Mouse (Mus musculus) embryonic facial prominence, embryonic 11.5 days (tissue): ENCODE data around the gene Rbbp8nl. TPM values are rescaled to one million over a fixed set of nuclear protein-coding genes. Genes with fewer than 3 reads are reported as not detected.

Source experiments
- ATAC-seq: fragments of 200-750 bp; cut with Nextera tagmentation; replicated peaks from 2 replicates; pipeline ENCODE4 v1.8.0; 2017; ENCODE audit warnings: low read depth; ENCODE audit not compliant: insufficient number of reproducible peaks, low FRiP score, low TSS enrichment
- DNase-seq: peaks from one replicate; pipeline ENCODE4 v3.0.0-alpha.2; 2015; ENCODE audit warnings: low spot score
- H3K27ac ChIP-seq: fragments of 300-500 bp; sonication (generic); replicated peaks from 2 replicates; pipeline ENCODE4 v1.5.1; 2014; ENCODE audit warnings: mild to moderate bottlenecking, low read depth, low read length, control low read depth
- H3K27me3 ChIP-seq: fragments of 300-500 bp; sonication (generic); 2 replicates; pipeline ENCODE4 v1.6.1; 2014; ENCODE audit warnings: mild to moderate bottlenecking, low read length, moderate library complexity, mixed read lengths; ENCODE audit not compliant: control insufficient read depth, insufficient read depth
- H3K36me3 ChIP-seq: fragments of 300-500 bp; sonication (generic); replicated peaks from 2 replicates; pipeline ENCODE4 v1.6.1; 2014; ENCODE audit warnings: low read depth, mild to moderate bottlenecking, low read length, moderate library complexity, mixed read lengths; ENCODE audit not compliant: control insufficient read depth, insufficient read depth
- H3K4me1 ChIP-seq: fragments of 300-500 bp; sonication (generic); 2 replicates; pipeline ENCODE4 v1.6.1; 2014; ENCODE audit warnings: low read length, mixed read lengths; ENCODE audit not compliant: control insufficient read depth, insufficient read depth
- H3K4me2 ChIP-seq: fragments of 300-500 bp; sonication (generic); 2 replicates; pipeline ENCODE4 v1.6.1; 2014; ENCODE audit warnings: low read depth, mild to moderate bottlenecking, control low read depth, low read length, moderate library complexity
- H3K4me3 ChIP-seq: fragments of 300-500 bp; sonication (generic); 2 replicates; pipeline ENCODE4 v1.5.1; 2014; ENCODE audit warnings: low read depth, low read length, control low read depth
- H3K9ac ChIP-seq: fragments of 300-500 bp; sonication (generic); replicated peaks from 2 replicates; pipeline ENCODE4 v1.6.1; 2014; ENCODE audit warnings: mild to moderate bottlenecking, control low read depth, low read length
- H3K9me3 ChIP-seq: fragments of 300-500 bp; sonication (generic); replicated peaks from 2 replicates; pipeline ENCODE4 v1.6.1; 2016; ENCODE audit warnings: mild to moderate bottlenecking, low read length, inconsistent platforms, mixed read lengths; ENCODE audit not compliant: control insufficient read depth
- WGBS: fragments of 180-500 bp; shearing (Covaris S2); extraction: QIAGEN DNeasy Blood & Tissue Kit; methylation state at CpG from one replicate; pipeline ENCODE4 v1.1.7; 2014; 5-methylcytosine and 5-hydroxymethylcytosine counted together
- polyA plus RNA-seq: library from polyadenylated mRNA; unstranded; fragments of >200 nt; fragmentation: Nextera tagmentation; extraction: Ambion mirVana; gene quantifications from 2 replicates; pipeline ENCODE4 v1.2.1, GENCODE M21; 2014

Rbbp8nl gene
- polyA plus RNA-seq, 1 experiment from 2014 or later, result 0.20 TPM

DNA sequence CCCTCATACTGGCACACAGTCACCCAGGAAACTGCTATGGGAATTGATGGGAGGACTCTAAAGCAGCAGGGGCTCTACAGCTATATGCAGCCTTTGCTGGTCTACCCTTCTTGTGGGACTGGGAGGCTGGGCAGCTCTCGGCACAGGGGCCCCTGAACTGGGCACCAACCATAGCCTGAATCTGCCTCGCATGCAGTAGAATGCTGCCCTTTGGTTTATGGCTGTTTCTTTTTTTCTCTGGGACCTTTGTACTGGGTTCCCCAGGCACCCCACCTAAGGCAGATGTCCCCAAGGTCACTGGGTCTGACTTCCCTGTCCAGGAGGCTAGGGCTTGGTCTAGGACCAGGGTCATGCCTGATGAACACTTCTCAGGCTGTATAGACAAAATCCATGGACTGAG is 24.6 kb upstream of the Rbbp8nl start:
- Histone ChIP-seq H3K9ac (no peak overlapping the region), H3K4me1 (no peaks in the 10 kb centered on the region), H3K9me3 (no peaks in the 10 kb centered on the region), H3K36me3 (no peaks in the 10 kb centered on the region), H3K4me2 (no peak overlapping the region), H3K4me3 (no peak overlapping the region), H3K27me3 (no peaks in the 10 kb centered on the region), H3K27ac (no peak overlapping the region)
- WGBS, result 93% methylated on average over 2 of the region's 2 CpGs
- DNase-seq, result no peak
- ATAC-seq, result no peak

DNA sequence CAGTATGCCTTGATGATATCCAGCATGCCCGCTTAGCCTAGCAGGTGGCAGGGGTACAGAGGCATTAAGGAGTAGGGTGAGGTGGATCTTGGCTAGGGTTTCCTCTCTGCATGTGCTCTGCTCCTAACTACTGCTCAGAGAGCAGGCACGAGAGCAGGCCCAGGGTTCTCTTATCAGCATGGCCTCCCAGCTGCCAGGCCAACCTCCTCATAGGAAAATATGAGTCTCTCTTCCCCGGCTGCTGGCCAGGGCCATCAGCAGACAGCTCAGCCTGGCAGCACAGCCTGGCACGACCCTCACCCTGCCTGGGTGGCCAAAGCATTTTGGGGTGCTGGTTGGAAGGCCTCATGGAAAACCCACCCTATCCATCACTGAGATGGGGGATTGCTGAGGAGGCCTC is 21.5 kb upstream of the Rbbp8nl start:
- Histone ChIP-seq H3K9ac (no peak overlapping the region), H3K4me2 (no peak overlapping the region), H3K4me1 (no peaks in the 10 kb centered on the region), H3K4me3 (no peak overlapping the region), H3K27me3 (no peaks in the 10 kb centered on the region), H3K9me3 (no peaks in the 10 kb centered on the region), H3K36me3 (no peaks in the 10 kb centered on the region), H3K27ac (no peak overlapping the region)
- no peak for DNase-seq
- no peak for ATAC-seq
- 91% methylated on average over 4 of the region's 4 CpGs for WGBS

DNA sequence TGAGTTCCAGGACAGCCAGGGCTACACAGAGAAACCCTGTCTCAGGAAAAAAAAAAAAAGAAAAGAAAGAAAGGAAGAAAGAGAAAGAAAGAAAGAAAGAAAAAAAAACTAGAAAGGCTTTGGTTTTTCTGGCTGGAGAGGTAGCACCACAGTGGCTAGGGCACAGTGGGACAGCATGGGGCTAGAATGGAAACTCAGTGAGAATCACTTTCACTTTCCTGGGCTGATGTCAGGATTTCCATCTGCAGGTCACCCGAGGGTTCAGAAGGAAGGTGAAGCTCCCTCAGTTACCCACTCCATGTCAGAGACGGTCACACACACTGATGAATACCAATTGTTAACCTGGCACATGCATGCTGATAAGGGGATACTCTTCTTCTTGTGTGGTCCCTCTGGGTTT is 18.0 kb upstream of the Rbbp8nl start:
- 57% methylated on average over 2 of the region's 2 CpGs for WGBS
- Histone ChIP-seq H3K36me3 (no peaks in the 10 kb centered on the region), H3K4me3 (no peak overlapping the region), H3K4me2 (no peak overlapping the region), H3K4me1 (no peaks in the 10 kb centered on the region), H3K27ac (no peak overlapping the region), H3K9ac (no peak overlapping the region), H3K27me3 (no peaks in the 10 kb centered on the region), H3K9me3 (no peaks in the 10 kb centered on the region; the same call in 1 of the 2 replicates)
- no peak for DNase-seq
- no peak for ATAC-seq

DNA sequence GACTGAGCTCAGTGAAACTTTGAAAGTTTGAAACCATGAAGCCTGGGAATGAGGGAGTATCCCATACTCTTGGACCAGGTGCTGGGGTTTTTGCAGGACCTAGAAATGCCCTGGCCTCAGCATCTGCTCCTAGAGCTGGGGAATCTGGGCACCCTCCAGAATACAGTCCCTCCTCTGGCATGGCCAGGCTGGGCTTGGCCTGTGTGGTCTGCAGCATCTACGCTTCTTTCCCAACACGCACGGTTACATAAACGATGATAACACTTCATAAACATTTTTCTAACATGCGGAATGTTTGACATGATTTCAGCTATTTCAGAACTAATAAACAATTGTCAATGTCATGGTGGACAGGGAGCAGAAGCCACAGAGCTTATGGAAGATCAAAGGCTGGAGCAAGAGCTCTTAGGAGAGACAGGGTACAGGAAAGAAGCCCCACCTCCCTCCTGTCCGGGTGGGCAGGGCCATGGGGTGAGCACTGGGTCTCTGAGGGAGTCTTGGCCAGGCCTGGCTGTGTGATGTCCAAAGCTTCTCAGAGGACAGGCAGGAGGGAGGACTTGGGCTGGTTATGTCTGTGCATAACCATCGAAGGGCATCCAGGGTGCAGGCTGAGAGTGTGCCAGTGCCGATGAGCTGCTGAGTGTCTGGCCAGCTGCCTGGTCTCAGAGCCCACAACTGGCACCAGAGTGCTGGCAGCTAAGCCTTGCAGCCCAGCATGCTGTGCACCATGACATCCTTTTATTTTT is 16.9 kb upstream of the Rbbp8nl start:
- no peaks in the 10 kb centered on the region for H3K27me3 ChIP-seq
- no peaks in the 10 kb centered on the region; the same call in 1 of the 2 replicates for H3K9me3 ChIP-seq
- no peaks in the 10 kb centered on the region for H3K36me3 ChIP-seq
- DNase-seq (no peak), ATAC-seq (no peak)
- H3K9ac ChIP-seq, result no peak overlapping the region
- H3K4me2 ChIP-seq, result no peak overlapping the region
- no peaks in the 10 kb centered on the region for H3K4me1 ChIP-seq
- WGBS, result 86% methylated on average over 8 of the region's 8 CpGs
- no peak overlapping the region for H3K4me3 ChIP-seq
- no peak overlapping the region for H3K27ac ChIP-seq

DNA sequence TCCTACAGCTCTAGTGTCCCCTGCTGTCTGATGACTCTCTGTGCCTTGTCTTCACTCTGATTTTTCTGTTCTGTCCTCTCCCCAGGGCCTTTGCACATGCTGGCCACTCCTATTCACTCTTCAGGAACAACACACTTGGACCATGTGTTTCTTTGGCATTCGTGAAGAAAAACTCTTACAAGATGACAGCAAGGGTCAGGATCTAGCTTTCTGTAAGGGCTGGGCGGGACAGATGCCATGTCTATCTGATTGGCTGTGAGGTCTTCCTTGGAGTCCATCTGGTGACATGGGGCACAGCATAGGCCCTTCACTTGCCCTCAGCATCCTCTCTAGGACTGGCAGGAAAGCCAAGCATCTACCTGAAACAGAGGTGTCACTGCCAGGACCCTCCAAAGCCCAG is 16.3 kb upstream of the Rbbp8nl start:
- Histone ChIP-seq H3K9me3 (no peaks in the 10 kb centered on the region; the same call in 1 of the 2 replicates), H3K4me3 (no peak overlapping the region), H3K9ac (no peak overlapping the region), H3K27ac (no peak overlapping the region), H3K4me1 (no peaks in the 10 kb centered on the region), H3K4me2 (no peak overlapping the region), H3K36me3 (no peaks in the 10 kb centered on the region), H3K27me3 (no peaks in the 10 kb centered on the region)
- 63% methylated on average over 2 of the region's 2 CpGs for whole genome bisulfite sequencing
- no peak for DNase-seq
- ATAC-seq, result no peak

DNA sequence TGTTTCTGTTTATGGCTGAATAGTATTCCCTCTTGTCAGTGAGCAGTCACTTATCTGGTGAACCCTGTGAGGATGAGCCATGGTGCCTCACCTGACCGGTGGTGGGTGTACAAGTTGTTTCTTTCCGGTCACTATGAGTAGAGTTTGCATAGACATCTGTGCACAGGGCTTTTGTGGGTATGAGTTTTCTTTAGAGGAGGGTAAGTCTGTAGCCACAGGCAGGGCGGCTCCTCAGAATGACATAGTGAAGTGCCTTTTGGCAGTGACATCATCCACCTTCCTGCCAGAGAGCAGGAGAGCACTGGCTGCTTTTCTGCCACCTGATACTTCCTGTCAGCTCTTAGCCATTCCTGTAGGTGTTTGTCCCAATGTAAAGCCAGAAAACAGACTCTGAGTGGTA is 15.8 kb upstream of the Rbbp8nl start:
- Histone ChIP-seq H3K4me3 (no peak overlapping the region), H3K9ac (no peak overlapping the region), H3K4me1 (no peaks in the 10 kb centered on the region), H3K27ac (no peak overlapping the region), H3K4me2 (no peak overlapping the region), H3K36me3 (no peaks in the 10 kb centered on the region), H3K27me3 (no peaks in the 10 kb centered on the region), H3K9me3 (no peaks in the 10 kb centered on the region; the same call in 1 of the 2 replicates)
- DNase-seq (no peak), ATAC-seq (no peak)
- 85% methylated on average over 3 of the region's 3 CpGs for WGBS

DNA sequence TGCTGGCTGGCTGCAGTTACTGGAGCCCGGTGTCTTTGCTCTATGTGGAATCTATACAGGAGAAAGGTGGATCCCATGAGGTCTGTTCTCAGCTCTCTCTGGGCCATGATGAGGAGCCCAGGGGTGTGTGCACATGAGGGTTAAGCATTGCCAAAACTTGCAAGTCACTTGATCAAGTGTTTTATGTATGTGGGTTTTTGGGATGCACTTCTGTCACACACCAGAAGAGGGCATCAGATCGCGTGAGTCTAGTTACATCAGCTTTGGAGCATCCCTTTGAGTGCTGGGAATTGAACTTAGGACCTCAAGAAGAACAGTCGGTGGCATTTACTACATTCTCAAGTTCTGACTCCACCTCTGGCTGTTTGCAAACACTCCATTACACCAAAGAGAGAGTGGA is 14.9 kb upstream of the Rbbp8nl start:
- Histone ChIP-seq H3K4me1 (no peaks in the 10 kb centered on the region), H3K4me2 (no peak overlapping the region), H3K27ac (no peak overlapping the region), H3K4me3 (no peak overlapping the region), H3K9ac (no peak overlapping the region), H3K36me3 (no peaks in the 10 kb centered on the region), H3K27me3 (no peaks in the 10 kb centered on the region), H3K9me3 (no peaks in the 10 kb centered on the region; the same call in 1 of the 2 replicates)
- DNase-seq (no peak), ATAC-seq (no peak)
- WGBS, result 52% methylated on average over 4 of the region's 4 CpGs

DNA sequence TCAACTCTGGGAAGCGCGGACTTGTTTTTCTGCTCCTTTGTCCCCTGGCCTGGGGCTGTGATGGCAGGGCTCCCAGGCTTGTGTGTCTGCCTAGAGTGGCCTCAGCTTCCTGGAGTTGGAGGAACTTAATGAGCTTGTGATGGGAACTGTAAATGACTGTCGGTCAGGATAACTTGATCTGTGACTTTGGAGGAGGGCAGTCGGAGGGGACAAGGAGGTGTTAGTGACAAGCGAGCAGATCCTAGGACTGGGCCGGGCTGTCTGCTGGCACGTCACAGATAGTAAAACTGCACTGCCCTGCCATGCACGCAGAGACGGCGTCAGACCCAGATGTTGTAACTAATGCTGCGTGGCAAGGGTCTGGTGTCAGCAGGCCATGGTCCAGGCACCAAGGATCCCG is 13.8 kb upstream of the Rbbp8nl start:
- H3K4me1 ChIP-seq, result no peaks in the 10 kb centered on the region
- no peak overlapping the region for H3K27ac ChIP-seq
- DNase-seq (no peak), ATAC-seq (no peak)
- no peak overlapping the region for H3K9ac ChIP-seq
- no peaks in the 10 kb centered on the region; the same call in 1 of the 2 replicates for H3K9me3 ChIP-seq
- WGBS, result 86% methylated on average over 12 of the region's 12 CpGs
- no peak overlapping the region for H3K4me3 ChIP-seq
- no peak overlapping the region for H3K4me2 ChIP-seq
- no peaks in the 10 kb centered on the region for H3K36me3 ChIP-seq
- no peaks in the 10 kb centered on the region for H3K27me3 ChIP-seq
